Mouse (Mus musculus) limb, embryonic 11.5 days (tissue): ENCODE results near the gene Olfr1420. TPM values are rescaled to one million over a fixed set of nuclear protein-coding genes. Genes with fewer than 3 reads are reported as not detected.

ENCODE experiments used
- ATAC-seq: fragments of 200-750 bp; cut with Nextera tagmentation; 2 replicates; pipeline ENCODE4 v1.8.0; 2017; ENCODE audit warnings: low read depth; ENCODE audit not compliant: insufficient number of reproducible peaks, low FRiP score, low TSS enrichment
- DNase-seq: peaks from one replicate; pipeline ENCODE4 v3.0.0-alpha.2; 2015; ENCODE audit warnings: low spot score
- H3K27ac ChIP-seq: fragments of 300-500 bp; sonication (generic); replicated peaks from 2 replicates; pipeline ENCODE4 v1.5.1; 2014; ENCODE audit warnings: low read depth, mild to moderate bottlenecking, low read length
- H3K27me3 ChIP-seq: fragments of 300-500 bp; sonication (generic); 2 replicates; pipeline ENCODE4 v1.6.1; 2014; ENCODE audit warnings: mild to moderate bottlenecking, low read length, mixed read lengths; ENCODE audit not compliant: control insufficient read depth, insufficient read depth
- H3K36me3 ChIP-seq: fragments of 300-500 bp; sonication (generic); 2 replicates; pipeline ENCODE4 v1.6.1; 2014; ENCODE audit warnings: mild to moderate bottlenecking, low read length, moderate library complexity, mixed read lengths; ENCODE audit not compliant: control insufficient read depth, insufficient read depth
- H3K4me1 ChIP-seq: fragments of 300-500 bp; sonication (generic); 2 replicates; pipeline ENCODE4 v1.6.1; 2014; ENCODE audit warnings: low read length, mixed read lengths; ENCODE audit not compliant: control insufficient read depth, insufficient read depth
- H3K4me2 ChIP-seq: fragments of 300-500 bp; sonication (generic); 2 replicates; pipeline ENCODE4 v1.6.1; 2014; ENCODE audit warnings: low read depth, mild to moderate bottlenecking, moderate library complexity; ENCODE audit not compliant: severe bottlenecking
- H3K4me3 ChIP-seq: fragments of 300-500 bp; sonication (generic); 2 replicates; pipeline ENCODE4 v1.5.1; 2014; ENCODE audit warnings: low read depth, low read length
- H3K9ac ChIP-seq: fragments of 300-500 bp; sonication (generic); 2 replicates; pipeline ENCODE4 v1.6.1; 2014; ENCODE audit warnings: mild to moderate bottlenecking, low read length
- H3K9me3 ChIP-seq: fragments of 300-500 bp; sonication (generic); 2 replicates; pipeline ENCODE4 v1.6.1; 2016; ENCODE audit warnings: low read length; ENCODE audit not compliant: control insufficient read depth
- WGBS: fragments of 180-500 bp; shearing (Covaris S2); extraction: QIAGEN DNeasy Blood & Tissue Kit; methylation state at CpG from one replicate; pipeline ENCODE4 v1.1.7; 2014; 5-methylcytosine and 5-hydroxymethylcytosine counted together
- polyA plus RNA-seq: library from polyadenylated mRNA; unstranded; fragments of >200 nt; fragmentation: Nextera tagmentation; extraction: Ambion mirVana; gene quantifications from 2 replicates; pipeline ENCODE4 v1.2.1, GENCODE M21; 2014

Olfr1420 gene
- polyA plus RNA-seq, result not detected in 2 replicates

GRCm38 (mm10) chr19:11886265-11886664, at the start of gene Olfr1420:
Olfr1420 (plus strand) TSS chr19:11886565.
- H3K4me1 ChIP-seq, result no peaks in the 10 kb centered on the region
- H3K27ac ChIP-seq, result no peak within 1 kb of the TSS
- DNase-seq (no peak), ATAC-seq (no peak)
- no peak within 1 kb of the TSS for H3K9ac ChIP-seq
- no peaks in the 10 kb centered on the region for H3K36me3 ChIP-seq
- H3K4me3 ChIP-seq, result no peak within 1 kb of the TSS
- no peaks in the 10 kb centered on the region for H3K9me3 ChIP-seq
- 41% methylated on average over 1 of the region's 1 CpGs for WGBS
- H3K4me2 ChIP-seq, result no peak within 1 kb of the TSS
- no peaks in the 10 kb centered on the region for H3K27me3 ChIP-seq

GRCm38 (mm10) chr19:11839119-11839518, 47.2 kb upstream of the Olfr1420 start, which contains the start of gene Olfr1417:
Olfr1417 (minus strand) TSS chr19:11839219.
- H3K27ac ChIP-seq, result no peak within 1 kb of the TSS
- WGBS, result 92% methylated on average over 4 of the region's 4 CpGs
- H3K9ac ChIP-seq, result no peak within 1 kb of the TSS
- no peak within 1 kb of the TSS for H3K4me2 ChIP-seq
- ATAC-seq, result no peak
- no peaks in the 10 kb centered on the region for H3K36me3 ChIP-seq
- no peak for DNase-seq
- no peaks in the 10 kb centered on the region for H3K27me3 ChIP-seq
- H3K4me1 ChIP-seq, result no peaks in the 10 kb centered on the region
- H3K9me3 ChIP-seq, result no peaks in the 10 kb centered on the region
- no peak within 1 kb of the TSS for H3K4me3 ChIP-seq

- ATAC-seq (no peak), DNase-seq (no peak)
- WGBS, result 90% methylated on average over 4 of the region's 4 CpGs
- Histone ChIP-seq H3K27me3 (no peaks in the 10 kb centered on the region), H3K9ac (no peak overlapping the region), H3K36me3 (no peaks in the 10 kb centered on the region), H3K4me2 (no peak overlapping the region), H3K4me3 (no peak overlapping the region), H3K4me1 (no peaks in the 10 kb centered on the region), H3K27ac (no peak overlapping the region), H3K9me3 (no peaks in the 10 kb centered on the region)
Measured at GRCm38 (mm10) chr19:11846333-11846732, 40.0 kb upstream of the Olfr1420 start.

GRCm38 (mm10) chr19:11852652-11853051, 33.7 kb upstream of the Olfr1420 start:
- Histone ChIP-seq H3K9ac (no peak overlapping the region), H3K27ac (no peak overlapping the region), H3K4me3 (no peak overlapping the region), H3K27me3 (no peaks in the 10 kb centered on the region), H3K9me3 (no peaks in the 10 kb centered on the region), H3K4me2 (no peak overlapping the region), H3K36me3 (no peaks in the 10 kb centered on the region), H3K4me1 (no peaks in the 10 kb centered on the region)
- ATAC-seq (no peak), DNase-seq (no peak)
- 62% methylated on average over 4 of the region's 4 CpGs for WGBS

- H3K4me2 ChIP-seq, result no peak overlapping the region
- H3K36me3 ChIP-seq, result no peaks in the 10 kb centered on the region
- DNase-seq (no peak), ATAC-seq (no peak)
- H3K27me3 ChIP-seq, result no peaks in the 10 kb centered on the region
- no peak overlapping the region for H3K4me3 ChIP-seq
- no peak overlapping the region for H3K9ac ChIP-seq
- 90% methylated on average over 2 of the region's 2 CpGs for WGBS
- no peak overlapping the region for H3K27ac ChIP-seq
- no peaks in the 10 kb centered on the region for H3K9me3 ChIP-seq
- H3K4me1 ChIP-seq, result no peaks in the 10 kb centered on the region
Measured at GRCm38 (mm10) chr19:11854821-11855220, 31.5 kb upstream of the Olfr1420 start.

GRCm38 (mm10) chr19:11856506-11856905, 29.9 kb upstream of the Olfr1420 start:
- Histone ChIP-seq H3K9ac (no peak overlapping the region), H3K4me2 (no peak overlapping the region), H3K4me1 (no peaks in the 10 kb centered on the region), H3K4me3 (no peak overlapping the region), H3K36me3 (no peaks in the 10 kb centered on the region), H3K9me3 (no peaks in the 10 kb centered on the region), H3K27me3 (no peaks in the 10 kb centered on the region), H3K27ac (no peak overlapping the region)
- DNase-seq (no peak), ATAC-seq (no peak)
- WGBS, result 83% methylated on average over 6 of the region's 6 CpGs

- Histone ChIP-seq H3K9ac (no peak within 1 kb of the TSS), H3K4me2 (no peak within 1 kb of the TSS), H3K4me1 (no peaks in the 10 kb centered on the region), H3K4me3 (no peak within 1 kb of the TSS), H3K27ac (no peak within 1 kb of the TSS), H3K9me3 (no peaks in the 10 kb centered on the region), H3K36me3 (no peaks in the 10 kb centered on the region), H3K27me3 (no peaks in the 10 kb centered on the region)
- ATAC-seq, result no peak
- 95% methylated on average over 1 of the region's 1 CpGs for WGBS
- no peak for DNase-seq
Measured at GRCm38 (mm10) chr19:11860966-11861365, 25.4 kb upstream of the Olfr1420 start, which contains the start of gene Olfr1418. Olfr1418 (minus strand) TSS chr19:11861066.

GRCm38 (mm10) chr19:11867837-11868236, 18.5 kb upstream of the Olfr1420 start:
- 82% methylated on average over 2 of the region's 2 CpGs for WGBS
- no peaks in the 10 kb centered on the region for H3K27me3 ChIP-seq
- H3K4me3 ChIP-seq, result no peak overlapping the region
- no peak overlapping the region for H3K27ac ChIP-seq
- H3K9ac ChIP-seq, result no peak overlapping the region
- ATAC-seq, result no peak
- no peak for DNase-seq
- no peaks in the 10 kb centered on the region; the same call in 1 of the 2 replicates for H3K9me3 ChIP-seq
- no peaks in the 10 kb centered on the region for H3K4me1 ChIP-seq
- H3K4me2 ChIP-seq, result no peak overlapping the region
- H3K36me3 ChIP-seq, result no peaks in the 10 kb centered on the region

- ATAC-seq (no peak), DNase-seq (no peak)
- H3K27ac ChIP-seq, result no peak within 1 kb of the TSS
- no peaks in the 10 kb centered on the region for H3K27me3 ChIP-seq
- H3K36me3 ChIP-seq, result no peaks in the 10 kb centered on the region
- WGBS, result 51% methylated on average over 1 of the region's 1 CpGs
- H3K9ac ChIP-seq, result no peak within 1 kb of the TSS
- H3K4me3 ChIP-seq, result no peak within 1 kb of the TSS
- no peak within 1 kb of the TSS for H3K4me2 ChIP-seq
- H3K4me1 ChIP-seq, result no peaks in the 10 kb centered on the region
- H3K9me3 ChIP-seq, result no peaks in the 10 kb centered on the region
Measured at GRCm38 (mm10) chr19:11875006-11875405, 11.4 kb upstream of the Olfr1420 start, which contains the start of gene Olfr1419. Olfr1419 (minus strand) TSS chr19:11875106.
